Mouse (Mus musculus) midbrain, embryonic 16.5 days (tissue): ENCODE results near the gene Atp6v0d1. TPM values are rescaled to one million over a fixed set of nuclear protein-coding genes. Genes with fewer than 3 reads are reported as not detected.
"Not testable (repeated sequence)": the region's sequence is repeated elsewhere in the genome, so short reads cannot be mapped to it uniquely, and the experiment has no call there.

Experiments
- ATAC-seq: fragments of 200-750 bp; cut with Nextera tagmentation; 2 replicates; pipeline ENCODE4 v1.8.0; 2017; ENCODE audit warnings: moderate TSS enrichment
- H3K27ac ChIP-seq: fragments of 300-500 bp; sonication (generic); 2 replicates; pipeline ENCODE4 v1.5.1; 2014; ENCODE audit warnings: mild to moderate bottlenecking, low read length, mixed read lengths
- H3K27me3 ChIP-seq: fragments of 300-500 bp; sonication (generic); 2 replicates; pipeline ENCODE4 v1.6.1; 2014; ENCODE audit warnings: low read depth, low read length, mixed read lengths; ENCODE audit not compliant: control insufficient read depth, insufficient read depth
- H3K36me3 ChIP-seq: fragments of 300-500 bp; sonication (generic); 2 replicates; pipeline ENCODE4 v1.6.1; 2014; ENCODE audit warnings: mild to moderate bottlenecking, low read length, moderate library complexity, mixed read lengths; ENCODE audit not compliant: control insufficient read depth, insufficient read depth
- H3K4me1 ChIP-seq: fragments of 300-500 bp; sonication (generic); 2 replicates; pipeline ENCODE4 v1.6.1; 2014; ENCODE audit warnings: mild to moderate bottlenecking, low read length, mixed read lengths; ENCODE audit not compliant: control insufficient read depth, insufficient read depth
- H3K4me2 ChIP-seq: fragments of 300-500 bp; sonication (generic); 2 replicates; pipeline ENCODE4 v1.6.1; 2014; ENCODE audit warnings: mild to moderate bottlenecking, low read length, mixed read lengths
- H3K4me3 ChIP-seq: fragments of 300-500 bp; sonication (generic); 2 replicates; pipeline ENCODE4 v1.5.1; 2014; ENCODE audit warnings: low read depth, mild to moderate bottlenecking, low read length, moderate library complexity, mixed read lengths
- H3K9ac ChIP-seq: fragments of 300-500 bp; sonication (generic); 2 replicates; pipeline ENCODE4 v1.6.1; 2014; ENCODE audit warnings: low read depth, low read length, mixed read lengths
- H3K9me3 ChIP-seq: fragments of 300-500 bp; sonication (generic); replicated peaks from 2 replicates; pipeline ENCODE4 v1.6.1; 2014; ENCODE audit warnings: mild to moderate bottlenecking, low read length, mixed read lengths; ENCODE audit not compliant: control insufficient read depth, poor library complexity, severe bottlenecking
- WGBS: fragments of 180-500 bp; shearing (Covaris S2); extraction: QIAGEN DNeasy Blood & Tissue Kit; methylation state at CpG from one replicate; pipeline ENCODE4 v1.1.7; 2014; 5-methylcytosine and 5-hydroxymethylcytosine counted together
- polyA plus RNA-seq: library from polyadenylated mRNA; unstranded; fragments of >200 nt; fragmentation: Nextera tagmentation; extraction: Ambion mirVana; gene quantifications from 2 replicates; pipeline ENCODE4 v1.2.1, GENCODE M21; 2015

Atp6v0d1 gene
- polyA plus RNA-seq, 1 experiment from 2014 or later = 244 TPM

- not testable (repeated sequence) for H3K27me3 ChIP-seq, H3K27ac ChIP-seq, ATAC-seq, H3K36me3 ChIP-seq, H3K9me3 ChIP-seq
- Histone ChIP-seq H3K4me3 (peak overlapping the region; percentile 88), H3K4me2 (peak overlapping the region; percentile 95), H3K9ac (peak overlapping the region; percentile 93), H3K4me1 (peaks cover 36% of the 10 kb centered on the region)
- WGBS = 84% methylated on average over 9 of the region's 9 CpGs
Measured at GRCm38 (mm10) chr8:105564573-105565229, 1.1 kb downstream of the Atp6v0d1 start.

GRCm38 (mm10) chr8:105563871-105564270, 2.0 kb downstream of the Atp6v0d1 start:
- Histone ChIP-seq H3K4me2 (no peak overlapping the region; the same call in 1 of the 2 replicates), H3K4me3 (no peak overlapping the region), H3K36me3 (no peaks in the 10 kb centered on the region), H3K27ac (no peak overlapping the region), H3K9me3 (no peaks in the 10 kb centered on the region), H3K9ac (no peak overlapping the region), H3K4me1 (peaks cover 36% of the 10 kb centered on the region), H3K27me3 (no peaks in the 10 kb centered on the region)
- ATAC-seq = no peak
- 91% methylated on average over 1 of the region's 1 CpGs for WGBS

- Histone ChIP-seq H3K4me2 (no peak overlapping the region), H3K4me1 (peaks cover 36% of the 10 kb centered on the region), H3K36me3 (no peaks in the 10 kb centered on the region), H3K9ac (no peak overlapping the region), H3K9me3 (no peaks in the 10 kb centered on the region), H3K27me3 (no peaks in the 10 kb centered on the region), H3K27ac (no peak overlapping the region), H3K4me3 (no peak overlapping the region)
- ATAC-seq = no peak
- 83% methylated on average over 3 of the region's 3 CpGs for WGBS
Measured at GRCm38 (mm10) chr8:105562863-105563262, 3.0 kb downstream of the Atp6v0d1 start.

- no peaks in the 10 kb centered on the region for H3K36me3 ChIP-seq
- H3K27me3 ChIP-seq = no peaks in the 10 kb centered on the region
- H3K27ac ChIP-seq = no peak overlapping the region
- ATAC-seq = no peak
- H3K9me3 ChIP-seq = no peaks in the 10 kb centered on the region
- no peak overlapping the region for H3K9ac ChIP-seq
- WGBS = 75% methylated on average over 3 of the region's 3 CpGs
- H3K4me1 ChIP-seq = no peaks in the 10 kb centered on the region
- no peak overlapping the region for H3K4me3 ChIP-seq
- no peak overlapping the region for H3K4me2 ChIP-seq
Measured at GRCm38 (mm10) chr8:105555230-105555629, 10.6 kb downstream of the Atp6v0d1 start.

- H3K4me2 ChIP-seq = no peak overlapping the region
- no peak for ATAC-seq
- no peak overlapping the region for H3K9ac ChIP-seq
Measured at GRCm38 (mm10) chr8:105554087-105554486, 11.8 kb downstream of the Atp6v0d1 start.

GRCm38 (mm10) chr8:105552824-105553223, 13.0 kb downstream of the Atp6v0d1 start:
- no peaks in the 10 kb centered on the region for H3K36me3 ChIP-seq
- no peak overlapping the region for H3K4me3 ChIP-seq
- H3K4me2 ChIP-seq = no peak overlapping the region

More at GRCm38 (mm10) chr8:105554087-105554486, 11.8 kb downstream of the Atp6v0d1 start:
- Histone ChIP-seq H3K4me3 (no peak overlapping the region), H3K27me3 (no peaks in the 10 kb centered on the region), H3K9me3 (no peaks in the 10 kb centered on the region), H3K4me1 (no peaks in the 10 kb centered on the region), H3K27ac (no peak overlapping the region), H3K36me3 (no peaks in the 10 kb centered on the region)

GRCm38 (mm10) chr8:105552032-105552431, 13.8 kb downstream of the Atp6v0d1 start:
- Histone ChIP-seq H3K27ac (no peak overlapping the region), H3K4me2 (no peak overlapping the region), H3K36me3 (no peaks in the 10 kb centered on the region), H3K27me3 (no peaks in the 10 kb centered on the region), H3K9ac (no peak overlapping the region), H3K9me3 (no peaks in the 10 kb centered on the region), H3K4me1 (no peaks in the 10 kb centered on the region), H3K4me3 (no peak overlapping the region)
- 92% methylated on average over 2 of the region's 2 CpGs for WGBS
- ATAC-seq = no peak

More at GRCm38 (mm10) chr8:105552824-105553223, 13.0 kb downstream of the Atp6v0d1 start:
- no peak for ATAC-seq
- H3K27ac ChIP-seq = no peak overlapping the region
- no peak overlapping the region for H3K9ac ChIP-seq
- WGBS = 93% methylated on average over 1 of the region's 1 CpGs
- no peaks in the 10 kb centered on the region for H3K9me3 ChIP-seq
- H3K27me3 ChIP-seq = no peaks in the 10 kb centered on the region
- no peaks in the 10 kb centered on the region for H3K4me1 ChIP-seq

- WGBS = 87% methylated on average over 2 of the region's 2 CpGs
- ATAC-seq = no peak
- H3K9me3 ChIP-seq = no peaks in the 10 kb centered on the region
- H3K9ac ChIP-seq = no peak overlapping the region
- no peaks in the 10 kb centered on the region for H3K4me1 ChIP-seq
- H3K4me2 ChIP-seq = no peak overlapping the region
- H3K27ac ChIP-seq = no peak overlapping the region
- H3K27me3 ChIP-seq = no peaks in the 10 kb centered on the region
- H3K4me3 ChIP-seq = no peak overlapping the region
- H3K36me3 ChIP-seq = no peaks in the 10 kb centered on the region
Measured at GRCm38 (mm10) chr8:105550083-105550482, 15.8 kb downstream of the Atp6v0d1 start.

- Histone ChIP-seq H3K36me3 (no peaks in the 10 kb centered on the region), H3K9me3 (no peaks in the 10 kb centered on the region), H3K4me2 (no peak overlapping the region), H3K9ac (no peak overlapping the region), H3K4me3 (no peak overlapping the region), H3K4me1 (0 out of 2 replicates have a peak, but pooled peaks cover 3% of the 10 kb centered on the region), H3K27ac (no peak overlapping the region), H3K27me3 (no peaks in the 10 kb centered on the region)
- 93% methylated on average over 1 of the region's 1 CpGs for WGBS
- ATAC-seq = no peak
Measured at GRCm38 (mm10) chr8:105549506-105549905, 16.3 kb downstream of the Atp6v0d1 start.
